Mouse (Mus musculus) B cell, adult 2 months (primary cell): Measurements from ENCODE around the gene Amh.

Experiments
- DNase-seq, 2 experiments: peaks; one replicate each; pipeline ENCODE4 v3.0.0; 2022

The Amh gene

GRCm38 (mm10) chr10:80790761-80791404 is 14.2 kb upstream of the Amh start:
- DNase-seq = no peak

GRCm38 (mm10) chr10:80791476-80792174 is 13.4 kb upstream of the Amh start:
- DNase-seq = no peak

- no peak for DNase-seq
These were observed 12.6 kb upstream of the Amh start for GRCm38 (mm10) chr10:80792175-80793032.

GRCm38 (mm10) chr10:80793033-80793784 is 11.8 kb upstream of the Amh start:
- DNase-seq = no peak

- no peak for DNase-seq
These were observed 11.2 kb upstream of the Amh start for GRCm38 (mm10) chr10:80793803-80794202.

GRCm38 (mm10) chr10:80794750-80795149 is 10.3 kb upstream of the Amh start:
- no peak for DNase-seq

GRCm38 (mm10) chr10:80796307-80796848 is 8.7 kb upstream of the Amh start:
- no peak for DNase-seq

GRCm38 (mm10) chr10:80797186-80798149 is 7.6 kb upstream of the Amh start:
- DNase-seq = peak in 1 of 2 experiments; percentile 34

- peak; percentile 93 to 95 for DNase-seq
These were observed 6.7 kb upstream of the Amh start, which contains the start of the genes Sf3a2 and Plekhj1 for GRCm38 (mm10) chr10:80798150-80799006. TSS of gene Sf3a2 (plus strand) at chr10:80798198. TSS of gene Plekhj1 (minus strand) at chr10:80798626.

GRCm38 (mm10) chr10:80799070-80799566 is 5.9 kb upstream of the Amh start:
- DNase-seq = no peak

- DNase-seq = no peak
These were observed 2.7 kb upstream of the Amh start for GRCm38 (mm10) chr10:80802204-80802912.

- no peak for DNase-seq
These were observed 2.0 kb upstream of the Amh start for GRCm38 (mm10) chr10:80802996-80803395.

- no peak for DNase-seq
These were observed 703 bp upstream of the Amh start for GRCm38 (mm10) chr10:80804340-80804739.

- no peak for DNase-seq
These were observed 279 bp downstream of the Amh start for GRCm38 (mm10) chr10:80805322-80805721.

GRCm38 (mm10) chr10:80805925-80806324 is 882 bp downstream of the Amh start:
- peak; percentile 86 to 88 for DNase-seq

- no peak for DNase-seq
These were observed 1.5 kb downstream of the Amh start for GRCm38 (mm10) chr10:80806341-80807056.

GRCm38 (mm10) chr10:80807057-80807627 is 2.1 kb downstream of the Amh start:
- peak; percentile 43 to 51 for DNase-seq
